Mouse (Mus musculus) left cerebral cortex, adult 2 months (tissue): ENCODE data around the gene Olfr1402. TPM values are rescaled to one million over a fixed set of nuclear protein-coding genes. Genes with fewer than 3 reads are reported as not detected.

Source experiments
- DNase-seq, 2 experiments: peaks; one replicate each; pipeline ENCODE4 v3.0.0; 2021 to 2022; ENCODE audit warnings: low spot score in 2 of 2, mixed read lengths in 1 of 2; ENCODE audit errors: extremely low spot score in 1 of 2
- H3K27ac ChIP-seq: fragments of 200-600 bp; 2 replicates; pipeline ENCODE4 v1.8.1; 2022
- H3K4me3 ChIP-seq: fragments of 200-600 bp; 2 replicates; pipeline ENCODE4 v1.8.1; 2022
- CTCF ChIP-seq: fragments of 200-600 bp; IDR thresholded peaks from 2 replicates; pipeline ENCODE4 v1.8.1; 2022; ENCODE audit warnings: antibody characterized with exemption, mild to moderate bottlenecking, moderate library complexity
- intact Hi-C: fragments of 180-260 bp; cut with DNase I; formaldehyde crosslinking; loops from one replicate; pipeline ENCODE4 v1.15.1; 2025
- long read RNA-seq, 2 experiments: library from polyadenylated mRNA; stranded (forward); transcript quantifications; one replicate each; pipeline ENCODE4 v2.0.0; 2021; ENCODE audit warnings: borderline mapping rate in 2 of 2
- total RNA-seq, 2 experiments: library from RNA; stranded (reverse); gene quantifications; 2 replicates each; pipeline ENCODE4 v1.2.3; 2021

The Olfr1402 gene
- not detected for total RNA-seq
- long read RNA-seq, experiment 1, result 0 reads
- long read RNA-seq, experiment 2, result 0 reads

DNA sequence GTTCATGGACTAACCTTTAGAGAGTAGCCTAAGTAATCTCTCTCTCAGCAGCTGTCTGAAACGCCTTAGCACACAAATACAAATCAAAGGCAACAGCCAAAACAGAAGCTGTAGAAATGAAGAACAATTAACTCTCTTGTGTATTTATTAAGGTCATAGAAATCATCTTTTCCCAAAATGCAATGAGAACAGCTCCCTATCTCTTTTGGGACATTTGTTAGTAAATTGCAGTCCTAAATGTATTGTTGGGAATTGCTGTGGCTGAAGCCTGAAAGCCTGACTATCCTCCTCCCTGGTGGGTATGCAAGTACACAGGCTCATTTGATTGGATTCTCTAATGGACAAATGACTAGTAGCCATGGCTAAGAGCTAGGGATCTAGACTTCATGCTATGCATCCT lies at the start of gene Olfr1402:
Gene Olfr1402, minus strand, starts transcription at position 101 of the 400 bp plus-strand sequence.
- Histone ChIP-seq H3K27ac (no peak within 1 kb of the TSS), H3K4me3 (no peak within 1 kb of the TSS)
- no peak for TF ChIP-seq CTCF
- intact Hi-C loops, result no loop called here
- no peak for DNase-seq

DNA sequence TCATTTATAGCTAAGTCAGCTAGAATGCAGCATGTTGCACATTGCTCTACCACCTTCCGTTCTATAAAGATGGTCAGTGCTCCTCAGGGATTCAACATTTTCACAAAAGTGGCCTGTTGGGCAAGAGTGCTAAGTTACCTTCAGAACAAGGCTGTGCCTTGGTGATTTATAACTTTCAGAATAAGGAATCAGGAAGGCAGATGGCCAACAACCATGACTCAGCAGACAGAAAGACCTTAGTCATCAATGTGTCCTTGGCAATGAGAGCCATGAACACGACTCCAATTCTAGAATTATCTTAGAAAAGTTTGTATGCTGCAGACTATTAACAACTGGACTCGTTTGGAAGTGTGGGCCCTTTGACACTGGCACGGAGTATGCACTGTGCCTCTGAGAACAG lies 33.5 kb upstream of the Olfr1402 start:
- no peak for TF ChIP-seq CTCF
- no peak overlapping the region for H3K4me3 ChIP-seq
- no peak for DNase-seq
- intact Hi-C loops, result no loop called here
- H3K27ac ChIP-seq, result no peak overlapping the region

DNA sequence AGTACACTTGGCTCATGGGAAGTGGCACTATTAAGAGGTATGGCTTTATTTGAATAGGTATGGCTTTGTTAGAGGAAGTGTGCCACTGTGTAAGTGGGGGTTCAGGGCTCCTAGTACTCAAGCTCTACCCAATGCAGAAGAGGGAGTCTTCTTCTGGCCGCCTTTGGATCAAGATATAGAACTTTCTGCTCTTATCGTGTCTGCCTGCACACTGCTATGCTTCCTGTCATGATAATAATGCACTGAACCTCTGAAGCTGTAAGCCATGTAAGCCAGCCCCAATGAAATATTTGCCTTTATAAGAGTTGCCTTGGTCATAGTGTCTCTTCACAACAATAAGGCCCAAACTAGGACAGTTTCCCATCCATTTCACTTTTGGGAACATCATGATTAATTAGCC lies 16.8 kb upstream of the Olfr1402 start:
- no peak for DNase-seq
- no peak for TF ChIP-seq CTCF
- Histone ChIP-seq H3K4me3 (no peak overlapping the region), H3K27ac (no peak overlapping the region)
- intact Hi-C loops, result no loop called here

GRCm38 (mm10) chr3:97394289-97394688 lies 27.5 kb downstream of the Olfr1402 start:
- peak; percentile 10 to 23 for DNase-seq
- peak; percentile 66 for TF ChIP-seq CTCF
- intact Hi-C loops, result loop anchor here (2.0 to 5.0 kb wide), 2 partner anchors 143 to 191 kb away; no protein-coding TSS in a partner anchor
- Histone ChIP-seq H3K4me3 (no peak overlapping the region), H3K27ac (no peak overlapping the region)

DNA sequence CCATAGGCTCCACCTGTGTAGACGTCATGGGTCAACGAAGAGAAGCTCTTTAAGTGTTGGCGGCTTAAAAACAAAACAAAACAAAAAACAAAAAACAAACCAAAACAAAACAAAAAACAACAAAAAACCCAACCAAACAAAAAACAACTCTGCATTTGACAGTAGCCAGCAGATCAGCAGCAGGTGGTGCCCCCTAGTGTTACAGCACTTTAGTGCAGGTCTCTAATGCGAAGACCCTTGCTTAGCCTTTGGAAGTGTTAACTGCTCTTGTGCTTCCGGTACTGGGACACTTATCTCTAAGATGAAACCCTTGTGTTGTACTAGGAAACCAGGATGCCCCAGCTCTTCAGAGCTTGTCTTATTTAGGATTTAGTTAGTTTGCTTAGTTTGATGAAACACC lies 28.7 kb downstream of the Olfr1402 start:
- intact Hi-C loops, result loop anchor here (2.0 to 5.0 kb wide), 2 partner anchors 144 to 456 kb away; no protein-coding TSS in a partner anchor
- DNase-seq, result no peak
- TF ChIP-seq CTCF, result peak; percentile 59
- Histone ChIP-seq H3K4me3 (no peak overlapping the region), H3K27ac (no peak overlapping the region)

DNA sequence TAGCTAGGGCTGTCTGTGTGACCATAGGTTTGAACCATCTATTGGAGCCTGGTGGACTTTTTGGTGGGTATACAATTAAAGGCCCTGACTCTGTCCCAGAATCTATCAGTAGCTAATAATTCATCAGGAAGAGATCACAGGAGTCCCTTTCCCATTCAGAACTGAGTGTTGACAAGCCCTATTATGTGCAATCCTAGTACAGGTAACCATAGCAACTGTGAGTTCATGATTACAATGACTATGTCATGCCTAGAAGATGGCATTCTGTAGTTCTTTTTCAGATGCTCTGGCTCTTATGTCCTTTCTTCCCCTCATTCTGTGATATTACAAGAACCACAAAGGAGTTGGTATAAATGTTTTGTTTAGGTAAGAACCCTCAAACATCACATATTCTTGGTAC lies 51.4 kb downstream of the Olfr1402 start:
- intact Hi-C loops, result no loop called here
- Histone ChIP-seq H3K27ac (no peak overlapping the region), H3K4me3 (no peak overlapping the region)
- DNase-seq, result no peak
- no peak for TF ChIP-seq CTCF

DNA sequence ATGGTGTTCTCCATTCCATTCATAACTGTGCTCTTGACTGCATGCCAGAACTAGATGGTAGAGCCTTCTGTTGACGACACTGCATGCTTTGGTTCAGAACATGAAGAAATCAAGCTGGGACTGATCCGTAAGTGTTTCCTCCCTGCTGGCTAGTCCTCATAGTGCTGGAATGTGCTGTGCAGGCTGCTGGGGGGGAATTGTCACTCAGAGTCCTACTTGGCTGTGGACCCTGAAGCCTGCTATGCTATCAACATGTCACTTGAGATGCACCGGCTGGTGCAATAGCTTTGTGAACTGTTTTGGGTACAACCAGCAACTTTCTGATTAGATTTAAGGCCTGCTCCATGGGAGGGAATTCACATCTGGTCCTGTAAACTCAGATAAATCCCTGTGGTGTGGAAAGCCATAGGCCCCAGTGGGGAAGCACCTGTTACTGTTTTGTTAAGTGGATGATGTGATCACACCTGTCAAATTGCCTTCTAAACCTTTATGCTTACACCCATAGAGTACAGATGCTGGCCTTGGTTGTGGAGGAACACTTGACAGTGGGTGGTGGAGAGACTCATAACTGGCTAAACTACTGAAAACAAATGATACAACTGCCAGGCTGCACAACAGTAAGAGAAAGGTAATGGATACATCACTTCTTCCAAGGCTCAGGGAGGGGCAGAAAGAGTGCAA lies 58.3 kb downstream of the Olfr1402 start:
- Histone ChIP-seq H3K4me3 (no peak overlapping the region), H3K27ac (no peak overlapping the region)
- no peak for DNase-seq
- intact Hi-C loops, result no loop called here
- no peak for TF ChIP-seq CTCF

- no peak for DNase-seq
- no peak overlapping the region for H3K27ac ChIP-seq
- H3K4me3 ChIP-seq, result no peak overlapping the region
- intact Hi-C loops, result no loop called here
- TF ChIP-seq CTCF, result no peak
Measured at GRCm38 (mm10) chr3:97358448-97358847, 63.4 kb downstream of the Olfr1402 start.

Other genes with a start within 250 kb of the Olfr1402 start
- 10 to 100 TPM; 55.3 to 60.0 TPM for gene Bcl9, start 124.1 kb downstream of the Olfr1402 start, total RNA-seq
- 10 to 100 TPM in 1 of 2 experiments, 1 to 10 TPM in 1; 9.6 to 10.6 TPM for gene Chd1l, start 188.2 kb upstream of the Olfr1402 start, total RNA-seq
- gene Fmo5, start 206.8 kb upstream of the Olfr1402 start, total RNA-seq, result 1 to 10 TPM; 3.8 to 4.3 TPM
- 10 to 100 TPM; 30.0 to 32.8 TPM for gene Prkab2, start 236.2 kb upstream of the Olfr1402 start, total RNA-seq